8 mouse cellular contexts compared by ENCODE assay signal in genomic region chr7:142025196-142025595, GRCm38 (mm10). TPM values are rescaled to one million over a fixed set of nuclear protein-coding genes. Genes with fewer than 3 reads are reported as not detected.
DNase-seq lines count a peak whose midpoint lies in the region; ATAC-seq and TF ChIP-seq lines count a peak whose summit lies in the region.
"Had no signal": no experiment of that assay in that cellular context is flagged by ENCODE, and none has a peak within 500 bp of the region (broad histone marks: within the 10 kb centered on the region; RNA-seq: fewer than 3 reads in every experiment).

No protein-coding gene starts in this region.

- peak; percentile 51; the same call in 1 of the 2 replicates for ATAC-seq in heart, postnatal 0 days (ENCODE audit: insufficient read depth, low read depth)
- no peak for ATAC-seq in intestine, embryonic 16.5 days
- ATAC-seq in stomach, embryonic 16.5 days (ENCODE audit: insufficient read depth, low FRiP score): no peak

- no peak overlapping the region for H3K4me3 ChIP-seq in heart, postnatal 0 days (ENCODE audit: low read depth, low read length)
- no peak overlapping the region for H3K4me3 ChIP-seq in intestine, embryonic 16.5 days (ENCODE audit: low read length)
- no peak overlapping the region for H3K4me3 ChIP-seq in stomach, embryonic 16.5 days (replicated peaks; ENCODE audit: low read length)

- H3K4me1 ChIP-seq in heart, postnatal 0 days (ENCODE audit: control insufficient read depth, insufficient read depth): peaks cover 12% of the 10 kb centered on the region
- peaks cover 33% of the 10 kb centered on the region for H3K4me1 ChIP-seq in intestine, embryonic 16.5 days (ENCODE audit: control insufficient read depth, insufficient read depth, low read length)
- peaks cover 35% of the 10 kb centered on the region for H3K4me1 ChIP-seq in stomach, embryonic 16.5 days (ENCODE audit: control insufficient read depth, insufficient read depth, low read length)

- H3K9ac ChIP-seq in heart, postnatal 0 days (replicated peaks; ENCODE audit: low read depth, low read length): no peak overlapping the region
- no peak overlapping the region for H3K9ac ChIP-seq in intestine, embryonic 16.5 days (ENCODE audit: low read depth, low read length)
- H3K9ac ChIP-seq in stomach, embryonic 16.5 days (ENCODE audit: low read length): no peak overlapping the region

- no peaks in the 10 kb centered on the region for H3K9me3 ChIP-seq in heart, postnatal 0 days (replicated peaks; ENCODE audit: control insufficient read depth, low read length)
- H3K9me3 ChIP-seq in intestine, embryonic 16.5 days (ENCODE audit: control insufficient read depth, low read length): no peaks in the 10 kb centered on the region
- H3K9me3 ChIP-seq in stomach, embryonic 16.5 days (replicated peaks; ENCODE audit: control insufficient read depth, low read length): no peaks in the 10 kb centered on the region

- TF ChIP-seq CTCF in heart, postnatal 0 days (IDR thresholded peaks at IDR 0.05; ENCODE audit: low read depth): no peak

- no peaks in the 10 kb centered on the region for H3K36me3 ChIP-seq in heart, postnatal 0 days (replicated peaks; ENCODE audit: control insufficient read depth, insufficient read depth, low read length)
- H3K36me3 ChIP-seq in intestine, embryonic 16.5 days (ENCODE audit: control insufficient read depth, insufficient read depth, low read length): no peaks in the 10 kb centered on the region
- H3K36me3 ChIP-seq in stomach, embryonic 16.5 days (ENCODE audit: control insufficient read depth, insufficient read depth, low read length): no peaks in the 10 kb centered on the region

- DNase-seq in heart, postnatal 0 days (ENCODE audit: low spot score): peak; percentile 51
- no peak for DNase-seq in heart, adult 9 months (ENCODE audit: low spot score in 2 of 2)
- DNase-seq in lung, postnatal 36 days: peak; percentile 27
- no peak for DNase-seq in lung, postnatal 25 days (ENCODE audit: low spot score)
- DNase-seq in thymus, postnatal 0 days (ENCODE audit: low spot score): no peak
- DNase-seq: cerebellum, postnatal 25 days had no signal

- no peak for TF ChIP-seq EP300 in heart, postnatal 0 days (IDR thresholded peaks at IDR 0.05; ENCODE audit: low read depth)

- 34% methylated on average over 2 of the region's 2 CpGs for WGBS in heart, postnatal 0 days
- WGBS in intestine, embryonic 16.5 days: 55% methylated on average over 2 of the region's 2 CpGs
- 41% methylated on average over 2 of the region's 2 CpGs for WGBS in stomach, embryonic 16.5 days

- peak overlapping the region; percentile 47; the same call in 1 of the 2 replicates for H3K27ac ChIP-seq in heart, postnatal 0 days (ENCODE audit: low read depth)
- peak overlapping the region; percentile 1; the same call in 1 of the 2 replicates for H3K27ac ChIP-seq in intestine, embryonic 16.5 days (ENCODE audit: low read length)
- peak overlapping the region; percentile 69 for H3K27ac ChIP-seq in stomach, embryonic 16.5 days (ENCODE audit: low read length)

- no peak overlapping the region for H3K4me2 ChIP-seq in heart, postnatal 0 days (ENCODE audit: low read depth, low read length)
- H3K4me2 ChIP-seq in intestine, embryonic 16.5 days (ENCODE audit: low read depth, low read length): no peak overlapping the region
- H3K4me2 ChIP-seq in stomach, embryonic 16.5 days (ENCODE audit: low read depth, low read length): no peak overlapping the region

- no peaks in the 10 kb centered on the region for H3K27me3 ChIP-seq in heart, postnatal 0 days (ENCODE audit: control insufficient read depth, insufficient read depth, low read length)
- H3K27me3 ChIP-seq in intestine, embryonic 16.5 days (replicated peaks; ENCODE audit: control insufficient read depth, insufficient read depth, low read length): no peaks in the 10 kb centered on the region
- no peaks in the 10 kb centered on the region for H3K27me3 ChIP-seq in stomach, embryonic 16.5 days (ENCODE audit: control insufficient read depth, insufficient read depth, low read length)

RNA-seq across cellular contexts. Expression of gene Mob2, which starts 35.7 kb away (rescaled TPM):
- total RNA-seq in heart, postnatal 0 days (2014; rRNA removed; ENCODE audit: low replicate concordance): 48.3 and 53.6 TPM in 2 replicates
- 45.5 and 49.6 TPM in 2 replicates for polyA plus RNA-seq in heart, postnatal 0 days (2015; fragmentation: Nextera tagmentation; extraction: Ambion mirVana)
- polyA plus RNA-seq in intestine, embryonic 16.5 days (2015; fragmentation: Nextera tagmentation; extraction: Ambion mirVana): 57.8 and 64.4 TPM in 2 replicates
- 73.9 and 75.9 TPM in 2 replicates for polyA plus RNA-seq in stomach, embryonic 16.5 days (2015; fragmentation: Nextera tagmentation; extraction: Ambion mirVana)
- polyA plus RNA-seq in thymus, postnatal 0 days (2015; fragmentation: Nextera tagmentation; extraction: Ambion mirVana): 92.2 and 93.5 TPM in 2 replicates

Comparison
In these comparisons a context has a peak if more than half of its experiments do, and no peak if none do; other contexts are left out.
1. DNase-seq: peak in heart, postnatal 0 days (single experiment) and lung, postnatal 36 days (single experiment); none in heart, adult 9 months (0 of 2), lung, postnatal 25 days (single experiment) and thymus, postnatal 0 days (single experiment).
2. H3K27ac ChIP-seq: peak in every context shown above with its lines; median percentile 69 in stomach, embryonic 16.5 days; 47 in heart, postnatal 0 days; 1 in intestine, embryonic 16.5 days.